Mouse (Mus musculus) kidney, adult 2 months (tissue): Measurements from ENCODE around the gene Igf2bp1.

Experiments
- CTCF ChIP-seq: fragments of 200-500 bp; conservative IDR thresholded peaks from 2 replicates; pipeline ENCODE4 v1.5.1; 2011; ENCODE audit warnings: low read depth, mild to moderate bottlenecking, control low read depth, low read length, moderate library complexity, mixed read lengths; ENCODE audit not compliant: insufficient read depth, insufficient read length
- POLR2A ChIP-seq: fragments of 200-500 bp; IDR thresholded peaks from one replicate; pipeline ENCODE4 v1.6.1; 2011; ENCODE audit warnings: low read depth, low read length, control low read depth

GRCm38 (mm10) chr11:95907805-95908524 lies 97.8 kb downstream of the Igf2bp1 start:
- TF ChIP-seq CTCF (no peak), POLR2A (no peak)
